In the genomic region with DNA sequence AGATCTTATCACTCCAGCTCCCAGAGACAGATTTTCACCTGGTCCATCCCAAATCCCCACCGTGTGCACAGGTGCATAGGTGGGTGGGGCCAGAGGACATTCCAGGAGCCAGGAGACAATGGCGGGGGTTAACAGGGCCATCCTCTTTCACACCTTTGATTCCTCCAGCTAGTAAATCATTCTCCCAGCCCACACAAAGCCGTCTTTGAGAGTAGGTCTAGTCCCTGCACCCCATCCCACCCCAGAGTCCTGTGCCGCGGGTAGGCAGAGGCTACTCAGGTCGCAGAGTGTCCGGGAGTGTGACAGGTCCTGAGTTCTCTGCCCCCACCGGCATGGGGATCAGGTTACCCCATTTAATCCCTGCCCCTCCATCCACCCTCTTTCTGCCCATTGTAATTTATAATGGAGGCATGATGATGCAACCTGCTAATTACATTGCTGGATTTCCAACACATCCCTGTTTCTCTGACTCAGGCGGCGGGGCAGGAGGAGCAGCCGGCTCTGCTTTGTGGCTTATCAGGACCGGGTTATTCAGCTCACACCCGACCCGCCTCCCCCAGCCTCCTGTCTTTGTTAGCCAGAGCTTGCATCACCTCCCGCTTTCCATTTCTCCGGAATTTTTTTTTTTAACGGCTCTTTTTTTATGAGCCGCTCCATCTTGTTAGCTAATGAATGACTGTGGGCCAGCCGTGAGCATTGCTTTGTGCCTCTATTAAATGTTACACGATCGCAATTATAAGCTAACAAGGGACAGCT, we compare ENCODE assay signal across 7 mouse cellular contexts.
DNase-seq lines count a peak whose midpoint lies in the region; ATAC-seq lines count a peak whose summit lies in the region.

No protein-coding gene starts in this region.

- 6% methylated on average over 20 of the region's 21 CpGs for WGBS in embryonic facial prominence, embryonic 14.5 days
- 4% methylated on average over 21 of the region's 21 CpGs for WGBS in hindbrain, embryonic 13.5 days
- 8% methylated on average over 21 of the region's 21 CpGs for WGBS in liver, embryonic 15.5 days (ENCODE audit: insufficient replicate concordance)

- H3K4me2 ChIP-seq in embryonic facial prominence, embryonic 14.5 days (ENCODE audit: low read depth, low read length): peak overlapping the region; percentile 23
- peak overlapping the region; percentile 46 for H3K4me2 ChIP-seq in hindbrain, embryonic 13.5 days
- H3K4me2 ChIP-seq in liver, embryonic 15.5 days: peak overlapping the region; percentile 13; the same call in 1 of the 2 replicates

- H3K9me3 ChIP-seq in embryonic facial prominence, embryonic 14.5 days (ENCODE audit: control insufficient read depth, low read length): peaks cover 1% of the 10 kb centered on the region; the same call in 1 of the 2 replicates
- no peaks in the 10 kb centered on the region for H3K9me3 ChIP-seq in hindbrain, embryonic 13.5 days
- peaks cover under 1% of the 10 kb centered on the region; the same call in 1 of the 2 replicates for H3K9me3 ChIP-seq in liver, embryonic 15.5 days (replicated peaks)

- DNase-seq in WW6 (ENCODE audit: low read depth, low spot score): peak; percentile 43
- DNase-seq in embryonic facial prominence, embryonic 14.5 days (ENCODE audit: low spot score): peak; percentile 75
- peak; percentile 84 for DNase-seq in retina, postnatal 1 day
- no peak for DNase-seq in cerebellum, postnatal 4 days (ENCODE audit: low spot score in 2 of 2)
- no peak for DNase-seq in gastrocnemius, postnatal 14 days

- H3K36me3 ChIP-seq in embryonic facial prominence, embryonic 14.5 days (ENCODE audit: control insufficient read depth, insufficient read depth, low read length): no peaks in the 10 kb centered on the region
- no peaks in the 10 kb centered on the region for H3K36me3 ChIP-seq in hindbrain, embryonic 13.5 days
- H3K36me3 ChIP-seq in liver, embryonic 15.5 days (replicated peaks): no peaks in the 10 kb centered on the region

- H3K9ac ChIP-seq in embryonic facial prominence, embryonic 14.5 days (ENCODE audit: low read depth, low read length): no peak overlapping the region
- peak overlapping the region; percentile 62 for H3K9ac ChIP-seq in hindbrain, embryonic 13.5 days
- no peak overlapping the region for H3K9ac ChIP-seq in liver, embryonic 15.5 days

- no peak overlapping the region for H3K4me3 ChIP-seq in embryonic facial prominence, embryonic 14.5 days (ENCODE audit: low read depth, low read length)
- H3K4me3 ChIP-seq in hindbrain, embryonic 13.5 days: 0 out of 2 replicates have a peak overlapping the region, but pooled peaks have one; percentile 8
- H3K4me3 ChIP-seq in liver, embryonic 15.5 days (replicated peaks): no peak overlapping the region

- peaks cover 27% of the 10 kb centered on the region for H3K27me3 ChIP-seq in embryonic facial prominence, embryonic 14.5 days (replicated peaks; ENCODE audit: control insufficient read depth, insufficient read depth, low read length)
- H3K27me3 ChIP-seq in hindbrain, embryonic 13.5 days: peaks cover 12% of the 10 kb centered on the region; the same call in 1 of the 2 replicates
- peaks cover 57% of the 10 kb centered on the region for H3K27me3 ChIP-seq in liver, embryonic 15.5 days

- H3K27ac ChIP-seq in embryonic facial prominence, embryonic 14.5 days (replicated peaks; ENCODE audit: low read depth, low read length): no peak overlapping the region
- H3K27ac ChIP-seq in hindbrain, embryonic 13.5 days: peak overlapping the region; percentile 79
- H3K27ac ChIP-seq in liver, embryonic 15.5 days (replicated peaks): no peak overlapping the region

- peak; percentile 58 for ATAC-seq in embryonic facial prominence, embryonic 14.5 days (ENCODE audit: low read depth)
- peak; percentile 74 for ATAC-seq in hindbrain, embryonic 13.5 days (ENCODE audit: low FRiP score)
- ATAC-seq in liver, embryonic 15.5 days (ENCODE audit: insufficient read depth): no peak

- peaks cover 21% of the 10 kb centered on the region for H3K4me1 ChIP-seq in embryonic facial prominence, embryonic 14.5 days (ENCODE audit: control insufficient read depth, insufficient read depth, low read length)
- H3K4me1 ChIP-seq in hindbrain, embryonic 13.5 days (replicated peaks): peaks cover 39% of the 10 kb centered on the region
- H3K4me1 ChIP-seq in liver, embryonic 15.5 days (replicated peaks): peaks cover 12% of the 10 kb centered on the region

- intact Hi-C loops in gastrocnemius, postnatal 14 days (cut with DNase I; ENCODE audit: low total_unique reads): no loop called here

Comparison
In these comparisons a context has a peak if more than half of its experiments do, and no peak if none do; other contexts are left out.
1. DNase-seq: peak in WW6 (single experiment), embryonic facial prominence, embryonic 14.5 days (single experiment) and retina, postnatal 1 day (single experiment); none in cerebellum, postnatal 4 days (0 of 2) and gastrocnemius, postnatal 14 days (single experiment).
2. Peak in every context shown above with its lines, with median percentiles within 50 percentile points of each other: H3K4me2 ChIP-seq.